Mouse (Mus musculus) G1E (cell line): Measurements from ENCODE around the gene Skint3.
"Not testable (repeated sequence)": the region's sequence is repeated elsewhere in the genome, so short reads cannot be mapped to it uniquely, and the experiment has no call there.

Experiments used
- CTCF ChIP-seq: IDR thresholded peaks from 2 replicates; pipeline ENCODE4 v1.5.1; 2012; ENCODE audit warnings: low read depth, low read length, inconsistent platforms, mixed read lengths
- GATA1 ChIP-seq: IDR thresholded peaks from 2 replicates; pipeline ENCODE4 v1.6.1; 2012; ENCODE audit warnings: borderline replicate concordance, low read length, inconsistent platforms, mixed read lengths

GRCm38 (mm10) chr4:112349111-112349510, 117.1 kb downstream of the Skint3 start:
- not testable (repeated sequence) for TF ChIP-seq CTCF, GATA1
